Mouse (Mus musculus) spleen, postnatal 10 days (tissue): ENCODE results near the gene Cntfr.
A peak's percentile ranks its signal among the peaks of the same experiment; 100 is the strongest.

Experiments used
- DNase-seq, 2 experiments: peaks; one replicate each; pipeline ENCODE4 v3.0.0; 2021 to 2022; ENCODE audit warnings: low spot score in 2 of 2

The Cntfr gene

DNA sequence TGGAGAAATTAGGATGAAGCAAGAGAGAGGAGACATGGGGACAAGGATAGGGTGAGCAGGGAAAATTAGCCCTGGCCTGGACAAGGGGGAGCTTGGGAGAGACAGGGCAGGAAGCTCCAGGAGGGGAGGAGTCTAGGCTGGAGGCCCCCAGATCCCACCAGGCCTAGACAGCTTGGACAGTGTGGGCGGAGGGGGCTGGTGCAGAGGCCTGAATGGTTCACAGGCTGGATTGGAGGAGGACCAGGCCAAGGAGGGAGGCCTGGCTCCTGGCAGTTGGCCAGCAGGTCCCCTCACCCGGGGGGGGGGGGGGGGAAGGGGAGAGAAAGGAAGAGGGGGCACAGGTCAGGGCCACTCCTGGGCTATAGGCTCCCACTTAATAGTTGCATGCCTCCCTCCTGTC, 17.6 kb downstream of the Cntfr start:
- DNase-seq: no peak

DNA sequence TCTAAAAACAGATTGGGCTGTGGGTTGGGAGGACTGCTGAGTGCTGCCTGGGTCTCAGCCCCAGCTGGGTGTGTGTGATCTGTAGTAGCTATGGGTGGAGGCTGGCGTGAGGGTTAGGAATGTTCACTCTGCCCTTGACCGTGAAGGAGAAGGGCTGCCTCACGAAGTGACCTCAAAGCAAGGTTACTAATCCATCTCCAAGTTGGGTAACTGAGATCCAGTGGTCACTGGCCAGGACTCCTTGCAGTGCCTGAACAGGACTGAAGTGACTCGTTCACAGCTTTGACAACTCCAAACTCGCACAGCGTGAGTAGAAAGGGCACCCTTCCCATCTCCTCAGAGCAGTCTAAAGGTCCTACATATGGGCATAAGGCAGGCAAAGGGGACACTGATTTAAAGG, 18.0 kb downstream of the Cntfr start:
- no peak for DNase-seq

GRCm38 (mm10) chr4:41677006-41677629, 19.8 kb downstream of the Cntfr start:
- no peak for DNase-seq

DNA sequence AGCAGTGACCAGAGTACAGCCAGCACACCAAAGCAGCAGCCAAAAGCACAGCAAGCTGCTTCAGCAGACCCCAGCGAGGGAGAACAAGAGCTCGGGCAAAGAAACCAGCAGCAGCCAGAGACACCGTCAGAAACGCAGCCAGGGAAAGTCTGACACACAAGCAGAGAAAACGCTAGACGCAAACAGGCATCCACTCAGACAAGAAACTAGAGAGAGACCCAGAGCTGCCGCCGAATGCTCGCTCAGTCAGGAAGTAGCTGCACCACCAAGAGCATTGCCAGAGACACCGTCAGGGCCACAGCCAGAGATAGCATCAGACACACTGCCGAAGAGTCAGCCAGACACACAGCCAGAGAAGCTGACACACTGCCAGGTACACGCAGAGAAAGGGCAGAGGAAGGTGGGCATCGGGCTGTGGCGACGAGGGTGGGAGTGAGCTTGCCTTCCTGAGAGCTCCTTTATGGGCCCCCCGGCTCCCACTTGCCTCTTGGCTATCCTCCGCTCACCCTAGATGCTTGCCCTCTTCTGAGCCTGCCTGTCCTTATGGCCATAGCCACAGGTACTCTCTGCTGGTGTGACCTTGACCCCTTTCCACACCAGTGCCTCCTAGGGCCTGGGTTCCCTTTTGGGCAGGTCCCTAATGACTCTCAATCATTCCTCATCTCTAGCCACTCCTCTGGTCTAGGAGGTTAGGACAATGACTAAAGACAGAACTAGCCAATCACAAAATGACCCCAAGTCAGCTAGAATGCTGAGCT, 20.5 kb downstream of the Cntfr start:
- DNase-seq: no peak

DNA sequence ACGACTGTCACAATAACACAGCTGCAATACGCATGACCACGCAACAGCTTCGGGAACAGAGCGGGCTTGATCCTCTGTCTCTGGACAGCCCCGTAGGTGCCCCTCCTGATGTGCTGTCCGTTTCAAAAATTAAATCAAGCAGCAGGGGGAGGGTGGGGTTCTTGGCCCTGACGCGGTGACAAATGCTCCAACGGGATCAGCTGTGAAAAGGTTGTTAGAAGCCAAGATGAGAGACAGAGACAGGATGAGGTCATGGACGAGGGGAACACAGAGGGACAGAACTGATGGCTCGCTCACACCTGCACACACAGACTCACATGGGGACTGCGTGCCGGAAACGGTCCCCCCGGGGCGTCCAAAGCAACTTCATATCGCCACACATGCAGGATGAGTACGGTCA, 23.7 kb downstream of the Cntfr start:
- no peak for DNase-seq

GRCm38 (mm10) chr4:41672522-41672963, 24.3 kb downstream of the Cntfr start:
- no peak for DNase-seq

GRCm38 (mm10) chr4:41671963-41672480, 24.9 kb downstream of the Cntfr start:
- DNase-seq: no peak

GRCm38 (mm10) chr4:41671500-41671899, 25.4 kb downstream of the Cntfr start:
- DNase-seq: no peak

DNA sequence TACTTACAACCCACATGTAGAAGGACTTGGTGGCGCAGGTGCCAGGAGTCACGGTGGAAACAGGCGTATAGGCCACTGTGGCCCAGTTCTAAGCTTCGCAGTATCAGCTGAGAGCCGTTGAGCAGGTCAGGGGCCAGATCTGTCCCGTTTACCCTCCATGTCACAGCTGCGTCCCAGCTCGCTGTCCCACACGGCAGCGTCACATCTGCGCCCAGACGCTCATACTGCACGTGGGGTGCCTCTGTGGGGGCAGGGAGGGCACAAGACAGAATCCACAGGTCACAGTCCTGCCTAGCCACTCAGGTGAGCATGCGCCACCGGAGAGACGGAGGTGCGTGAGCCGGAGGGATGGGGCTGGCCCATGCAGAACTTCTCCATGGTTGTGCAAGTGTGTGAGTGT, 26.1 kb downstream of the Cntfr start:
- no peak for DNase-seq

DNA sequence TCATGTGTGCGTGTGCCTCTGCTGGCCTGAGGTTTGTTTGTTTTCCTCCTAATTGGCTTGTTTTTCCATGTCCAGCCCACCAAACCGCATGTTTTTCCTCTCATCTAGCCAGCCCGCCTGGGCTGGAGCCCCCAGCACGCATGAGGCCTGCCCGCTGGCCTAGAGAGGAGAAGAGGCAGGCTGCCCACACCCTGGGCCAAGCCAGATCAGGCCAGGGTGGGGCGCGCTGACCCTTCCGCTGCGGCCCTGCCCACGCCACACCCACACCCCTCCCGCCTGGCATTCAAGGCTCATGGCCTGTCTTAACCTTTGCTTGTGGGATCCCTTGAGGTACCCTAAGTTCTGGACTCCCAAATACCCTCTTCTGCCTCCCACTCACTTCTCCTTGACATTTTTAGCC, 30.2 kb downstream of the Cntfr start:
- no peak for DNase-seq

GRCm38 (mm10) chr4:41665009-41665675, 31.7 kb downstream of the Cntfr start:
- DNase-seq: no peak

DNA sequence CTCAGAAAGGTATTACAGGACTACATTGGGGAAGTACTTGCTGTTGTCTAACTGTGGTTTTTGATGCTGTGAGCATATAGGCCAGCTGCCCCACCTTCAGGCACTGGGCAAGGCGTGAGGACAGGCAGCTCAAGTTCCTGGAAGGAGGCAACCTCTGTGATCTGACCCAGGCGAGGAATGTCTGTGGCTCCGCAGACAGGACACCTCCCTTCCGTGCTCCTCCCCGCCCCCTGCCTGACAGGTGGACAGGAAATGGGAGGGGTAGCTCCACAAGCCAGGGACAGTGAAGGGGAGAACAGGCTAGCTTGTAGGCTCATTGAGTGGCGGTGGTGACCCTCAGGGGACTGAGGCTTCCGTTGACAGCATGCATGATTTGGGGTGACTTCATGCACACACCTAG, 32.4 kb downstream of the Cntfr start:
- no peak for DNase-seq

GRCm38 (mm10) chr4:41663614-41664013, 33.3 kb downstream of the Cntfr start:
- DNase-seq: no peak

DNA sequence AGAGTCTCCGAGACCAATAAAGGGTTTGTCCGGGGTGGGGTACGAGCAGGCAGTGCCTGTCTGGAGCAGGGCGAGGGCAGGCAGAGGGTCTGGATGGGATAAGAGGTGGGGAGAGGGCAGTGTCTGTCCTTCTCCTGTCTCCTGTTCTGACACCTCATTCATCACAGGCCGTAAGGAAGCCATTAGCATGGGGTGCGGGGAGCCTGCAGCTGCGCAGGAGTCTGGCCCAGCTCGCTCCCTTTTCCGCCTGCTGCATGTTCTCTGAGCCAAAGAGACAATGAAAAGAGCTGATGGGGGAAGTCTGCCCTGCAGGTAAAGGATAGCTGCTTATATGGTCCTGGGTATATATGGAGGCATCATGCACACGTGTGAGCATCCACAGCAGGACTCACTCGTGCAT, 34.2 kb downstream of the Cntfr start:
- no peak for DNase-seq

DNA sequence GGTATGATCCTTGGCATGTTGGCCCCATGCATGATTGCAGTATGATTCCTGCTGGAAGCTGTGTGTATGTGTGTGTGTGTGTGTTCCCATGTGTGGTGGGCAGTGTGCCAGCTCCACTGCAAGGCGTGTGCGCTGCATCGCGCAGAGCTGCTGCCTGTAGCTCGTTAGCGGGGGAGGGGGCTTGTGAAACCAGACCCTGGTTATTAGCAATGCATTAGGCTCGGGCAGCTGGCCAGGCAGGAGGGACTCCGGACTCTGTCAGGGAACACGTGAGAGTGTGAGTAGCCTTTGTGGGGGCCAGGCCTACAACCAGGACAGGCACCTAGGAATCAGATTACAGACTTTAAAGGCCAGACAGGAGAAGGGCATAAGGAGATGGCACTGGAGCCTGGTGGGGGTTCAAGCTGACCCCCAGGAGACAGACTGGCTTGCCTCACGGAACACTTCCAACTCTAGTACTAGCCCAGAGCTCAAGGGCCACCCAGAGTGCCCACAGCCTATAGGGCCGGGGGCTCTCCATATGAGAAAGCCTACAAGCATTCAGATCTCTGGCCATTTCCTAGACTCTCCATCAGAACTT, 35.9 kb downstream of the Cntfr start:
- no peak for DNase-seq

GRCm38 (mm10) chr4:41659556-41659955, 37.3 kb downstream of the Cntfr start:
- DNase-seq: no peak

- DNase-seq: no peak
Observed at GRCm38 (mm10) chr4:41658566-41659384, 38.1 kb downstream of the Cntfr start.

GRCm38 (mm10) chr4:41655525-41655924, 41.4 kb downstream of the Cntfr start:
- DNase-seq: no peak

- peak in 1 of 2 experiments; percentile 58 for DNase-seq
Observed at GRCm38 (mm10) chr4:41654217-41654616, 42.7 kb downstream of the Cntfr start.

DNA sequence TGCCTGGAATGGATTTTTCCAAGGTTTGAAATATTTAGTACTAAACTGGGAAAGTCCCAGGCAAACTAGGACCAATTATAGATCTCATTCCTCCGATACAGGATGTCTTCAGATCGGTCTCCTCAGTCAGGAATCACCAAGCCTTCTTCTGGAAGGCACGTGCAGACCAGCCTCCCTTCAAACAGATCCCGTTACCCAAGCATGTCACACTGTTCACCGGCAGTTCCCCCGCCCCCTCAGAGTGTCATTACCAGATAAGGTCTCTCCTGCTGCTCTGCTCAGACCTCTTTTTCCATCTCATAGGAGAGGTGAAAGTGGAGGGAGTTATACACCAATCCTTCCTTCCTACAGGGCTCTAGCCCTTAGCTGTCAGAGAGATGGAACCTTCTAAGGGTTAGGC, 43.2 kb downstream of the Cntfr start:
- no peak for DNase-seq

GRCm38 (mm10) chr4:41653296-41653695, 43.6 kb downstream of the Cntfr start:
- peak; percentile 30 to 79 for DNase-seq
